Mouse (Mus musculus): ENCODE measurements at regions not wholly inside any gene's neighbourhood (a gene's known extent, or its start where the extent isn't known, plus 50 kb on each side); places are given as distances from the start of the nearest gene placed in this dataset.

- H3K9ac ChIP-seq (ENCODE audit: low read depth, low read length): no peak overlapping the region
- no peak for ATAC-seq (replicated peaks; ENCODE audit: insufficient number of reproducible peaks, low FRiP score, low TSS enrichment)
- no peaks in the 10 kb centered on the region for H3K36me3 ChIP-seq (ENCODE audit: control insufficient read depth, insufficient read depth, low read length)
- no peaks in the 10 kb centered on the region for H3K27me3 ChIP-seq (ENCODE audit: control insufficient read depth, insufficient read depth, low read length)
- H3K27ac ChIP-seq (ENCODE audit: low read depth, low read length): no peak overlapping the region
- no peak overlapping the region for H3K4me2 ChIP-seq
- H3K9me3 ChIP-seq (replicated peaks; ENCODE audit: control insufficient read depth, low read length): no peaks in the 10 kb centered on the region
- no peaks in the 10 kb centered on the region for H3K4me1 ChIP-seq (ENCODE audit: control insufficient read depth, insufficient read depth, low read length)
- WGBS (ENCODE audit: insufficient replicate concordance): 60% methylated on average over 5 of the region's 5 CpGs
- H3K4me3 ChIP-seq (ENCODE audit: low read depth, low read length): no peak overlapping the region
Observed at GRCm38 (mm10) chr7:82921722-82922121, 54.6 kb downstream of the Mex3b start.

- ATAC-seq (replicated peaks; ENCODE audit: insufficient number of reproducible peaks, low FRiP score, low TSS enrichment): no peak
- no peaks in the 10 kb centered on the region for H3K9me3 ChIP-seq (replicated peaks; ENCODE audit: control insufficient read depth, low read length)
- H3K4me1 ChIP-seq (ENCODE audit: control insufficient read depth, insufficient read depth, low read length): no peaks in the 10 kb centered on the region
- H3K27me3 ChIP-seq (ENCODE audit: control insufficient read depth, insufficient read depth, low read length): no peaks in the 10 kb centered on the region
- H3K36me3 ChIP-seq (ENCODE audit: control insufficient read depth, insufficient read depth, low read length): no peaks in the 10 kb centered on the region
- H3K9ac ChIP-seq (ENCODE audit: low read depth, low read length): no peak overlapping the region
- WGBS (ENCODE audit: insufficient replicate concordance): 64% methylated on average over 11 of the region's 11 CpGs
- no peak overlapping the region for H3K27ac ChIP-seq (ENCODE audit: low read depth, low read length)
- no peak overlapping the region for H3K4me3 ChIP-seq (ENCODE audit: low read depth, low read length)
- no peak overlapping the region for H3K4me2 ChIP-seq
Observed at GRCm38 (mm10) chr7:82923220-82924071, 56.3 kb downstream of the Mex3b start.

GRCm38 (mm10) chr7:82924092-82924491 is 57.0 kb downstream of the Mex3b start:
- ATAC-seq (replicated peaks; ENCODE audit: insufficient number of reproducible peaks, low FRiP score, low TSS enrichment): no peak
- WGBS (ENCODE audit: insufficient replicate concordance): 65% methylated on average over 3 of the region's 3 CpGs
- no peak overlapping the region for H3K4me2 ChIP-seq

DNA sequence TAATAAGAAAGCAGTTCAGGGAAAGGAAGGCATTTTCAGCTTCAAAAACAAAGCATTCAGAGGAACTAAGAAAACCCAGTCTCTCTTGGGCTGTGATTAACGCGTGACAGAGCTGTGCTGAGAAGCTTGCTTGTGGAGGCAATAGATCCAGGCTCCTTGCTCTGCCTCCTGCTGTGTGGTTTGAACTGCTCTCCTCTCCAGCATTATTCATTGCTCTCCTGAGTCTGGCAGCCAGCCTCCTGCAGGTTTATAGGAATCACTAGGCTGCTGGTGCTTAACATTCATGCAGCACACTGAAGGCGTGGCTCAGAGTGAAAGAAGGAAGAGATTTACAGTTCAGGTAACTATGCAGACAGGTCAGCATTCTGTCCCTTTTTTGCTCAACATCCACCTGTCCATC is 71.2 kb downstream of the Mex3b start:
- Histone ChIP-seq H3K4me1 (ENCODE audit: control insufficient read depth, insufficient read depth, low read length) (no peaks in the 10 kb centered on the region), H3K36me3 (ENCODE audit: control insufficient read depth, insufficient read depth, low read length) (no peaks in the 10 kb centered on the region), H3K27ac (ENCODE audit: low read depth, low read length) (no peak overlapping the region), H3K4me2 (no peak overlapping the region), H3K9ac (ENCODE audit: low read depth, low read length) (no peak overlapping the region), H3K9me3 (replicated peaks; ENCODE audit: control insufficient read depth, low read length) (0 out of 2 replicates have a peak, but pooled peaks cover 2% of the 10 kb centered on the region), H3K4me3 (ENCODE audit: low read depth, low read length) (no peak overlapping the region), H3K27me3 (ENCODE audit: control insufficient read depth, insufficient read depth, low read length) (no peaks in the 10 kb centered on the region)
- WGBS (ENCODE audit: insufficient replicate concordance): 57% methylated on average over 3 of the region's 3 CpGs
- no peak for ATAC-seq (replicated peaks; ENCODE audit: insufficient number of reproducible peaks, low FRiP score, low TSS enrichment)

More at GRCm38 (mm10) chr7:82924092-82924491, 57.0 kb downstream of the Mex3b start:
- Histone ChIP-seq H3K36me3 (ENCODE audit: control insufficient read depth, insufficient read depth, low read length) (no peaks in the 10 kb centered on the region), H3K4me1 (ENCODE audit: control insufficient read depth, insufficient read depth, low read length) (no peaks in the 10 kb centered on the region), H3K4me3 (ENCODE audit: low read depth, low read length) (no peak overlapping the region), H3K27me3 (ENCODE audit: control insufficient read depth, insufficient read depth, low read length) (no peaks in the 10 kb centered on the region), H3K9ac (ENCODE audit: low read depth, low read length) (no peak overlapping the region), H3K9me3 (replicated peaks; ENCODE audit: control insufficient read depth, low read length) (no peaks in the 10 kb centered on the region), H3K27ac (ENCODE audit: low read depth, low read length) (no peak overlapping the region)

- no peak for ATAC-seq (replicated peaks; ENCODE audit: insufficient number of reproducible peaks, low FRiP score, low TSS enrichment)
- H3K9me3 ChIP-seq (replicated peaks; ENCODE audit: control insufficient read depth, low read length): 0 out of 2 replicates have a peak, but pooled peaks cover 2% of the 10 kb centered on the region
- no peak overlapping the region for H3K27ac ChIP-seq (ENCODE audit: low read depth, low read length)
- H3K9ac ChIP-seq (ENCODE audit: low read depth, low read length): no peak overlapping the region
- no peak overlapping the region for H3K4me3 ChIP-seq (ENCODE audit: low read depth, low read length)
- no peaks in the 10 kb centered on the region for H3K4me1 ChIP-seq (ENCODE audit: control insufficient read depth, insufficient read depth, low read length)
- H3K27me3 ChIP-seq (ENCODE audit: control insufficient read depth, insufficient read depth, low read length): no peaks in the 10 kb centered on the region
- 81% methylated on average over 11 of the region's 11 CpGs for WGBS (ENCODE audit: insufficient replicate concordance)
- no peaks in the 10 kb centered on the region for H3K36me3 ChIP-seq (ENCODE audit: control insufficient read depth, insufficient read depth, low read length)
- no peak overlapping the region for H3K4me2 ChIP-seq
Observed at GRCm38 (mm10) chr7:82939536-82939935, 72.4 kb downstream of the Mex3b start.

GRCm38 (mm10) chr7:82943376-82943775 is 76.2 kb downstream of the Mex3b start:
- H3K9me3 ChIP-seq (replicated peaks; ENCODE audit: control insufficient read depth, low read length): 0 out of 2 replicates have a peak, but pooled peaks cover 2% of the 10 kb centered on the region
- no peaks in the 10 kb centered on the region for H3K4me1 ChIP-seq (ENCODE audit: control insufficient read depth, insufficient read depth, low read length)
- H3K4me3 ChIP-seq (ENCODE audit: low read depth, low read length): no peak overlapping the region
- no peaks in the 10 kb centered on the region for H3K36me3 ChIP-seq (ENCODE audit: control insufficient read depth, insufficient read depth, low read length)
- ATAC-seq (replicated peaks; ENCODE audit: insufficient number of reproducible peaks, low FRiP score, low TSS enrichment): no peak
- no peak overlapping the region for H3K9ac ChIP-seq (ENCODE audit: low read depth, low read length)
- no peaks in the 10 kb centered on the region for H3K27me3 ChIP-seq (ENCODE audit: control insufficient read depth, insufficient read depth, low read length)
- H3K4me2 ChIP-seq: no peak overlapping the region
- 73% methylated on average over 9 of the region's 9 CpGs for WGBS (ENCODE audit: insufficient replicate concordance)
- no peak overlapping the region for H3K27ac ChIP-seq (ENCODE audit: low read depth, low read length)

DNA sequence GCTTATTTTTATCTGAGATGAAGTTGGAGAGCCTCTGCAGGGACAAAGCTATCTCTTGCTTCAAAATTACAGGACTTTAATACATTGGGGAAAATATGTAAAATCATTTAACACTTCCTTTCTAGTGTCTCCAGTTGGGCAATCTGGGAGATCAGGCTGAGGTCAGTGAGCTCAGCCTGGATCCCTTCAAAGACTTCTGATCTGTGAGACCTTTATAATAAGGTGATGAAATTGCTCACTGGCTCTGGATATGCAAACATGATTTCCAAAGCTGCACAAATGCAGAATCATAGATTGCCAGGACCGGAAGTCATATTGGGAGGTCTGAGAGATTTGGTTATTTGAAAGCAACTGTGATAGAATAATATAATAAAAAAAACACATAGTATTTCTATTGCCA is 76.7 kb downstream of the Mex3b start:
- WGBS (ENCODE audit: insufficient replicate concordance): 85% methylated on average over 1 of the region's 1 CpGs
- no peak overlapping the region for H3K4me3 ChIP-seq (ENCODE audit: low read depth, low read length)

DNA sequence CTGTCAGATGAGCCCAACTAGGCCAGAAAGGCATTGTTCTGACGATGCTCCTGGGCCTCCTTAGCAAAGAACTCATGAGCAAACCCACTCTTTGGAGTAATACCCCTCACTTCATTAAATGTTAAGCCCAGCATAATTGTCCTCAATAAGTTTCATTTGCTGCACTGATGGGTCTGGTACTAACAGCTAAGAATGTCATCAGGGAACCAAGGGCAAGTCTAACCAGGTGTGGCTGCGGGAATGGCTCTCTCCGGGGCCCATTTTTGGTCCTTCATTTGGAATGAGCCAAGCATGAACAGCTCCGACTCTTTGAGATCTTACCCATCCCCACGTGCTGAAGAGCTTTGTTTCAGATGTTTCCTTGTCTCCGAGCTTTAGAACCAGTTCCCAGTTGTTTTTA is 82.2 kb downstream of the Mex3b start:
- H3K27me3 ChIP-seq (ENCODE audit: control insufficient read depth, insufficient read depth, low read length): no peaks in the 10 kb centered on the region
- 80% methylated on average over 6 of the region's 6 CpGs for WGBS (ENCODE audit: insufficient replicate concordance)
- no peaks in the 10 kb centered on the region for H3K36me3 ChIP-seq (ENCODE audit: control insufficient read depth, insufficient read depth, low read length)
- H3K4me2 ChIP-seq: no peak overlapping the region
- H3K4me3 ChIP-seq (ENCODE audit: low read depth, low read length): no peak overlapping the region
- no peak for ATAC-seq (replicated peaks; ENCODE audit: insufficient number of reproducible peaks, low FRiP score, low TSS enrichment)
- no peaks in the 10 kb centered on the region for H3K9me3 ChIP-seq (replicated peaks; ENCODE audit: control insufficient read depth, low read length)
- H3K4me1 ChIP-seq (ENCODE audit: control insufficient read depth, insufficient read depth, low read length): no peaks in the 10 kb centered on the region
- H3K27ac ChIP-seq (ENCODE audit: low read depth, low read length): no peak overlapping the region
- no peak overlapping the region for H3K9ac ChIP-seq (ENCODE audit: low read depth, low read length)

More for the DNA sequence above, 76.7 kb downstream of the Mex3b start:
- 0 out of 2 replicates have a peak, but pooled peaks cover 2% of the 10 kb centered on the region for H3K9me3 ChIP-seq (replicated peaks; ENCODE audit: control insufficient read depth, low read length)
- H3K27me3 ChIP-seq (ENCODE audit: control insufficient read depth, insufficient read depth, low read length): no peaks in the 10 kb centered on the region
- no peak for ATAC-seq (replicated peaks; ENCODE audit: insufficient number of reproducible peaks, low FRiP score, low TSS enrichment)
- H3K36me3 ChIP-seq (ENCODE audit: control insufficient read depth, insufficient read depth, low read length): no peaks in the 10 kb centered on the region
- no peaks in the 10 kb centered on the region for H3K4me1 ChIP-seq (ENCODE audit: control insufficient read depth, insufficient read depth, low read length)
- H3K4me2 ChIP-seq: no peak overlapping the region
- H3K27ac ChIP-seq (ENCODE audit: low read depth, low read length): no peak overlapping the region
- H3K9ac ChIP-seq (ENCODE audit: low read depth, low read length): no peak overlapping the region
